Mouse (Mus musculus) lung, postnatal 4 days (tissue): Measurements from ENCODE around the gene Olfr1143.

Experiments used
- DNase-seq, 2 experiments: peaks; one replicate each; pipeline ENCODE4 v3.0.0; 2021

The Olfr1143 gene

GRCm38 (mm10) chr2:87800292-87800691 lies at the start of gene Olfr1143:
Gene Olfr1143, plus strand, starts transcription at chr2:87800592.
- DNase-seq = no peak

- no peak for DNase-seq
Observed at GRCm38 (mm10) chr2:87753891-87754290, 46.5 kb upstream of the Olfr1143 start, which contains the start of gene Olfr1141. Gene Olfr1141, minus strand, starts transcription at chr2:87753991.

GRCm38 (mm10) chr2:87776143-87776542 lies 24.2 kb upstream of the Olfr1143 start:
- no peak for DNase-seq

GRCm38 (mm10) chr2:87779183-87779582 lies 21.2 kb upstream of the Olfr1143 start, which contains the start of gene Olfr152:
Gene Olfr152, plus strand, starts transcription at chr2:87779483.
- DNase-seq = no peak

- no peak for DNase-seq
Observed at GRCm38 (mm10) chr2:87809522-87809921, 9.1 kb downstream of the Olfr1143 start, which contains the start of gene Olfr1145. Gene Olfr1145, plus strand, starts transcription at chr2:87809822.

- DNase-seq = no peak
Observed at GRCm38 (mm10) chr2:87830233-87830632, 29.8 kb downstream of the Olfr1143 start, which contains the start of gene Olfr1148. Gene Olfr1148, plus strand, starts transcription at chr2:87830533.

GRCm38 (mm10) chr2:87843693-87844092 lies 43.3 kb downstream of the Olfr1143 start, which contains the start of gene Olfr1150-ps1:
Gene Olfr1150-ps1, plus strand, starts transcription at chr2:87843993.
- DNase-seq = no peak
